In genomic region chr4:149442436-149442835, GRCm38 (mm10) we compare ENCODE assay signal across 17 mouse cellular contexts. TPM values are rescaled to one million over a fixed set of nuclear protein-coding genes. Genes with fewer than 3 reads are reported as not detected.
DNase-seq lines count a peak whose midpoint lies in the region; ATAC-seq and TF ChIP-seq lines count a peak whose summit lies in the region.
"Had no signal": no experiment of that assay in that cellular context is flagged by ENCODE, and none has a peak within 500 bp of the region (broad histone marks: within the 10 kb centered on the region; RNA-seq: fewer than 3 reads in every experiment).

No protein-coding gene starts in this region.

- no peak overlapping the region for H3K4me2 ChIP-seq in heart, embryonic 12.5 days
- no peak overlapping the region for H3K4me2 ChIP-seq in lung, embryonic 14.5 days
- H3K4me2 ChIP-seq in heart, postnatal 0 days (ENCODE audit: low read depth, low read length), result no peak overlapping the region
- peak overlapping the region; percentile 49 for H3K4me2 ChIP-seq in myocyte (ENCODE audit: low read depth)
- H3K4me2 ChIP-seq in intestine, embryonic 15.5 days (replicated peaks), result no peak overlapping the region
- H3K4me2 ChIP-seq: liver, embryonic 12.5 days had no signal

- peak; percentile 93 for DNase-seq in heart, adult 11 months
- DNase-seq in lung, embryonic 14.5 days, result peak; percentile 66
- no peak for DNase-seq in lung, postnatal 14 days
- peak; percentile 39 for DNase-seq in heart, postnatal 0 days (ENCODE audit: low spot score)
- DNase-seq: cerebellum, adult 8-10 months had no signal

- WGBS in heart, embryonic 12.5 days, result 37% methylated on average over 3 of the region's 3 CpGs
- 18% methylated on average over 3 of the region's 3 CpGs for WGBS in lung, embryonic 14.5 days
- WGBS in heart, postnatal 0 days, result 13% methylated on average over 3 of the region's 3 CpGs
- 34% methylated on average over 3 of the region's 3 CpGs for WGBS in intestine, embryonic 15.5 days

- H3K79me2 ChIP-seq in myocyte (ENCODE audit: control insufficient read depth, insufficient read depth), result no peaks in the 10 kb centered on the region

- no peak for ATAC-seq in heart, embryonic 12.5 days (ENCODE audit: insufficient number of reproducible peaks, low FRiP score)
- ATAC-seq in lung, embryonic 14.5 days (ENCODE audit: insufficient read depth), result no peak
- no peak for ATAC-seq in heart, postnatal 0 days (ENCODE audit: insufficient read depth, low read depth)
- no peak for ATAC-seq in intestine, embryonic 15.5 days
- no peak for ATAC-seq in erythroid progenitor cell, adult 5-6 weeks (replicated peaks; ENCODE audit: low FRiP score, poor library complexity, severe bottlenecking)
- ATAC-seq: liver, embryonic 12.5 days had no signal

- no peak overlapping the region for H3K4me3 ChIP-seq in heart, embryonic 12.5 days
- no peak overlapping the region for H3K4me3 ChIP-seq in lung, embryonic 14.5 days (ENCODE audit: low read depth, low read length)
- H3K4me3 ChIP-seq in heart, postnatal 0 days (ENCODE audit: low read depth, low read length), result no peak overlapping the region
- H3K4me3 ChIP-seq in myocyte, result no peak overlapping the region
- no peak overlapping the region for H3K4me3 ChIP-seq in intestine, embryonic 15.5 days (replicated peaks)
- H3K4me3 ChIP-seq: liver, embryonic 12.5 days had no signal

- no peaks in the 10 kb centered on the region for H3K9me3 ChIP-seq in heart, embryonic 12.5 days (replicated peaks)
- no peaks in the 10 kb centered on the region for H3K9me3 ChIP-seq in lung, embryonic 14.5 days (ENCODE audit: low read depth, low read length)
- H3K9me3 ChIP-seq in heart, postnatal 0 days (replicated peaks; ENCODE audit: control insufficient read depth, low read length), result no peaks in the 10 kb centered on the region
- no peaks in the 10 kb centered on the region for H3K9me3 ChIP-seq in intestine, embryonic 15.5 days
- H3K9me3 ChIP-seq: G1E; liver, embryonic 12.5 days had no signal

- H3K27me3 ChIP-seq in heart, embryonic 12.5 days (replicated peaks), result no peaks in the 10 kb centered on the region
- no peaks in the 10 kb centered on the region for H3K27me3 ChIP-seq in lung, embryonic 14.5 days (ENCODE audit: insufficient read depth, low read length)
- no peaks in the 10 kb centered on the region for H3K27me3 ChIP-seq in heart, postnatal 0 days (ENCODE audit: control insufficient read depth, insufficient read depth, low read length)
- no peaks in the 10 kb centered on the region for H3K27me3 ChIP-seq in myocyte (ENCODE audit: control insufficient read depth, insufficient read depth, insufficient read length)
- no peaks in the 10 kb centered on the region for H3K27me3 ChIP-seq in intestine, embryonic 15.5 days (replicated peaks)
- H3K27me3 ChIP-seq: liver, embryonic 12.5 days had no signal

- no peak overlapping the region for H3K9ac ChIP-seq in heart, embryonic 12.5 days
- no peak overlapping the region for H3K9ac ChIP-seq in lung, embryonic 14.5 days
- no peak overlapping the region for H3K9ac ChIP-seq in heart, postnatal 0 days (replicated peaks; ENCODE audit: low read depth, low read length)
- H3K9ac ChIP-seq in intestine, embryonic 15.5 days, result no peak overlapping the region
- H3K9ac ChIP-seq: liver, embryonic 12.5 days had no signal

- no peaks in the 10 kb centered on the region for H3K36me3 ChIP-seq in heart, embryonic 12.5 days
- no peaks in the 10 kb centered on the region for H3K36me3 ChIP-seq in lung, embryonic 14.5 days (ENCODE audit: insufficient read depth)
- no peaks in the 10 kb centered on the region for H3K36me3 ChIP-seq in heart, postnatal 0 days (replicated peaks; ENCODE audit: control insufficient read depth, insufficient read depth, low read length)
- H3K36me3 ChIP-seq in myocyte (ENCODE audit: control insufficient read depth, insufficient read depth), result no peaks in the 10 kb centered on the region
- no peaks in the 10 kb centered on the region for H3K36me3 ChIP-seq in intestine, embryonic 15.5 days
- H3K36me3 ChIP-seq: G1E; liver, embryonic 12.5 days had no signal

- H3K27ac ChIP-seq in heart, embryonic 12.5 days (ENCODE audit: poor library complexity, severe bottlenecking), result no peak overlapping the region
- H3K27ac ChIP-seq in lung, embryonic 14.5 days (ENCODE audit: low read depth), result peak overlapping the region; percentile 50; the same call in 1 of the 2 replicates
- H3K27ac ChIP-seq in heart, postnatal 0 days (ENCODE audit: low read depth), result peak overlapping the region; percentile 38; the same call in 1 of the 2 replicates
- no peak overlapping the region for H3K27ac ChIP-seq in intestine, embryonic 15.5 days
- H3K27ac ChIP-seq: kidney, postnatal 0 days; liver, embryonic 12.5 days had no signal

- TF ChIP-seq EP300 in heart, postnatal 0 days (IDR thresholded peaks at IDR 0.05; ENCODE audit: low read depth), result no peak

- no peak for TF ChIP-seq CTCF in lung, embryonic 14.5 days (IDR thresholded peaks at IDR 0.05; ENCODE audit: low read depth)
- no peak for TF ChIP-seq CTCF in heart, postnatal 0 days (IDR thresholded peaks at IDR 0.05; ENCODE audit: low read depth)

- H3ac ChIP-seq in myocyte (ENCODE audit: control insufficient read depth, insufficient read length), result no peak overlapping the region

- TF ChIP-seq POLR2A in myocyte (IDR thresholded peaks at IDR 0.05; ENCODE audit: insufficient read length, low read depth), result no peak

- peaks cover 18% of the 10 kb centered on the region for H3K4me1 ChIP-seq in heart, embryonic 12.5 days (replicated peaks)
- 0 out of 2 replicates have a peak, but pooled peaks cover 2% of the 10 kb centered on the region for H3K4me1 ChIP-seq in lung, embryonic 14.5 days (ENCODE audit: insufficient read depth)
- peaks cover 14% of the 10 kb centered on the region; the same call in 1 of the 2 replicates for H3K4me1 ChIP-seq in heart, postnatal 0 days (ENCODE audit: control insufficient read depth, insufficient read depth)
- peaks cover 9% of the 10 kb centered on the region; the same call in 1 of the 2 replicates for H3K4me1 ChIP-seq in intestine, embryonic 15.5 days (replicated peaks)

RNA-seq across cellular contexts. Expression of gene Rbp7, which starts 12.3 kb away (rescaled TPM):
- 2.4 and 3.4 TPM in 2 replicates for polyA plus RNA-seq in heart, embryonic 12.5 days (2016; fragmentation: Nextera tagmentation; extraction: Ambion mirVana)
- 1.4 and 1.7 TPM in 2 replicates for polyA plus RNA-seq in lung, embryonic 14.5 days (2014; fragmentation: Nextera tagmentation; extraction: Ambion mirVana)
- total RNA-seq in heart, postnatal 0 days (2014; rRNA removed; ENCODE audit: low replicate concordance), result 2.2 and 6.0 TPM in 2 replicates
- 64.1 and 74.2 TPM in 2 replicates for polyA plus RNA-seq in heart, postnatal 0 days (2015; fragmentation: Nextera tagmentation; extraction: Ambion mirVana)
- not detected for polyA plus RNA-seq in myocyte (2012; fragmentation: generic; extraction: Trizol)
- polyA plus RNA-seq in intestine, embryonic 15.5 days (2015; fragmentation: Nextera tagmentation; extraction: Ambion mirVana), result 1.6 and 1.8 TPM in 2 replicates
- not detected in 2 replicates for total RNA-seq in erythroid progenitor cell, adult 5-6 weeks (2015; ENCODE audit: low replicate concordance)
- not detected in 2 replicates for total RNA-seq in erythroid progenitor cell, adult 5-6 weeks (2017; ENCODE audit: low replicate concordance)
- total RNA-seq: G1E; granulocyte monocyte progenitor cell, adult 5-6 weeks; megakaryocyte-erythroid progenitor cell, adult 5-6 weeks; neutrophil, adult 5-6 weeks had no signal
- polyA plus RNA-seq: C2C12; forebrain, embryonic 11.5 days; G1E; liver, embryonic 12.5 days had no signal

RNA-seq across cellular contexts. Expression of gene Ube4b, which starts 15.9 kb away (rescaled TPM):
- 50.3 and 58.3 TPM in 2 replicates for polyA plus RNA-seq in heart, embryonic 12.5 days (2016; fragmentation: Nextera tagmentation; extraction: Ambion mirVana)
- 40.0 and 41.3 TPM in 2 replicates for polyA plus RNA-seq in lung, embryonic 14.5 days (2014; fragmentation: Nextera tagmentation; extraction: Ambion mirVana)
- total RNA-seq in heart, postnatal 0 days (2014; rRNA removed; ENCODE audit: low replicate concordance), result 56.4 and 70.5 TPM in 2 replicates
- polyA plus RNA-seq in heart, postnatal 0 days (2015; fragmentation: Nextera tagmentation; extraction: Ambion mirVana), result 17.6 and 20.2 TPM in 2 replicates
- polyA plus RNA-seq in myocyte (2012; fragmentation: generic; extraction: Trizol), result 57.4 TPM
- polyA plus RNA-seq in intestine, embryonic 15.5 days (2015; fragmentation: Nextera tagmentation; extraction: Ambion mirVana), result 34.3 and 39.0 TPM in 2 replicates
- total RNA-seq in erythroid progenitor cell, adult 5-6 weeks (2015; ENCODE audit: low replicate concordance), result 26.4 and 29.2 TPM in 2 replicates
- 17.5 and 21.9 TPM in 2 replicates for total RNA-seq in erythroid progenitor cell, adult 5-6 weeks (2017; ENCODE audit: low replicate concordance)

RNA-seq across cellular contexts. Expression of gene Tmem274, which starts 34.7 kb away (rescaled TPM):
- polyA plus RNA-seq in heart, embryonic 12.5 days (2016; fragmentation: Nextera tagmentation; extraction: Ambion mirVana), result 0.29 and 0.33 TPM in 2 replicates
- 0.32 TPM in 1 of 2 replicates, not detected in the other for polyA plus RNA-seq in lung, embryonic 14.5 days (2014; fragmentation: Nextera tagmentation; extraction: Ambion mirVana)
- total RNA-seq in heart, postnatal 0 days (2014; rRNA removed; ENCODE audit: low replicate concordance), result not detected in 2 replicates
- polyA plus RNA-seq in heart, postnatal 0 days (2015; fragmentation: Nextera tagmentation; extraction: Ambion mirVana), result 0.19 and 0.21 TPM in 2 replicates
- not detected for polyA plus RNA-seq in myocyte (2012; fragmentation: generic; extraction: Trizol)
- polyA plus RNA-seq in intestine, embryonic 15.5 days (2015; fragmentation: Nextera tagmentation; extraction: Ambion mirVana), result 0.38 TPM in 1 of 2 replicates, not detected in the other
- total RNA-seq in erythroid progenitor cell, adult 5-6 weeks (2015; ENCODE audit: low replicate concordance), result not detected in 2 replicates
- not detected in 2 replicates for total RNA-seq in erythroid progenitor cell, adult 5-6 weeks (2017; ENCODE audit: low replicate concordance)
- total RNA-seq: G1E; granulocyte monocyte progenitor cell, adult 5-6 weeks; megakaryocyte-erythroid progenitor cell, adult 5-6 weeks; neutrophil, adult 5-6 weeks had no signal
- polyA plus RNA-seq: C2C12; G1E; kidney, postnatal 0 days had no signal

RNA-seq across cellular contexts. Expression of gene Nmnat1, which starts 42.6 kb away (rescaled TPM):
- 12.0 and 14.0 TPM in 2 replicates for polyA plus RNA-seq in heart, embryonic 12.5 days (2016; fragmentation: Nextera tagmentation; extraction: Ambion mirVana)
- 12.0 and 12.5 TPM in 2 replicates for polyA plus RNA-seq in lung, embryonic 14.5 days (2014; fragmentation: Nextera tagmentation; extraction: Ambion mirVana)
- 15.3 and 15.9 TPM in 2 replicates for total RNA-seq in heart, postnatal 0 days (2014; rRNA removed; ENCODE audit: low replicate concordance)
- 14.4 and 16.8 TPM in 2 replicates for polyA plus RNA-seq in heart, postnatal 0 days (2015; fragmentation: Nextera tagmentation; extraction: Ambion mirVana)
- polyA plus RNA-seq in myocyte (2012; fragmentation: generic; extraction: Trizol), result 9.3 TPM
- 13.3 TPM in 2 replicates for polyA plus RNA-seq in intestine, embryonic 15.5 days (2015; fragmentation: Nextera tagmentation; extraction: Ambion mirVana)
- total RNA-seq in erythroid progenitor cell, adult 5-6 weeks (2015; ENCODE audit: low replicate concordance), result 1.1 TPM in 1 of 2 replicates, not detected in the other
- 0.64 and 0.83 TPM in 2 replicates for total RNA-seq in erythroid progenitor cell, adult 5-6 weeks (2017; ENCODE audit: low replicate concordance)

RNA-seq across cellular contexts. Expression of gene Lzic, which starts 42.6 kb away (rescaled TPM):
- polyA plus RNA-seq in heart, embryonic 12.5 days (2016; fragmentation: Nextera tagmentation; extraction: Ambion mirVana), result 32.1 and 40.9 TPM in 2 replicates
- polyA plus RNA-seq in lung, embryonic 14.5 days (2014; fragmentation: Nextera tagmentation; extraction: Ambion mirVana), result 51.1 and 52.8 TPM in 2 replicates
- total RNA-seq in heart, postnatal 0 days (2014; rRNA removed; ENCODE audit: low replicate concordance), result 33.7 and 34.8 TPM in 2 replicates
- polyA plus RNA-seq in heart, postnatal 0 days (2015; fragmentation: Nextera tagmentation; extraction: Ambion mirVana), result 27.2 and 28.4 TPM in 2 replicates
- polyA plus RNA-seq in myocyte (2012; fragmentation: generic; extraction: Trizol), result 45.5 TPM
- polyA plus RNA-seq in intestine, embryonic 15.5 days (2015; fragmentation: Nextera tagmentation; extraction: Ambion mirVana), result 36.3 and 39.9 TPM in 2 replicates
- 4.7 and 6.7 TPM in 2 replicates for total RNA-seq in erythroid progenitor cell, adult 5-6 weeks (2015; ENCODE audit: low replicate concordance)
- 5.0 and 18.5 TPM in 2 replicates for total RNA-seq in erythroid progenitor cell, adult 5-6 weeks (2017; ENCODE audit: low replicate concordance)

Comparison
In these comparisons a context has a peak if more than half of its experiments do, and no peak if none do; other contexts are left out.
1. H3K27ac ChIP-seq: peak in lung, embryonic 14.5 days (single experiment) and heart, postnatal 0 days (single experiment); none in heart, embryonic 12.5 days (single experiment) and intestine, embryonic 15.5 days (single experiment).
2. RNA of gene Rbp7, which starts 12.3 kb away (polyA plus RNA-seq): 64.1 to 74.2 TPM in heart, postnatal 0 days; 2.4 to 3.4 TPM in heart, embryonic 12.5 days, 1.4 to 1.7 TPM in lung, embryonic 14.5 days, 1.6 to 1.8 TPM in intestine, embryonic 15.5 days and not detected in myocyte (single experiment); every median in the first group is over 10 times any median in the second.